Mouse (Mus musculus) frontal cortex, postnatal 25 days (tissue): Measurements from ENCODE around the gene St8sia2.
"Not testable (repeated sequence)": the region's sequence is repeated elsewhere in the genome, so short reads cannot be mapped to it uniquely, and the experiment has no call there.

ENCODE experiments used
- DNase-seq, 2 experiments: peaks; one replicate each; pipeline ENCODE4 v3.0.0; 2022; ENCODE audit warnings: low spot score in 2 of 2

Gene St8sia2

GRCm38 (mm10) chr7:73972157-73972556, 41.3 kb downstream of the St8sia2 start:
- DNase-seq = not testable (repeated sequence)

DNA sequence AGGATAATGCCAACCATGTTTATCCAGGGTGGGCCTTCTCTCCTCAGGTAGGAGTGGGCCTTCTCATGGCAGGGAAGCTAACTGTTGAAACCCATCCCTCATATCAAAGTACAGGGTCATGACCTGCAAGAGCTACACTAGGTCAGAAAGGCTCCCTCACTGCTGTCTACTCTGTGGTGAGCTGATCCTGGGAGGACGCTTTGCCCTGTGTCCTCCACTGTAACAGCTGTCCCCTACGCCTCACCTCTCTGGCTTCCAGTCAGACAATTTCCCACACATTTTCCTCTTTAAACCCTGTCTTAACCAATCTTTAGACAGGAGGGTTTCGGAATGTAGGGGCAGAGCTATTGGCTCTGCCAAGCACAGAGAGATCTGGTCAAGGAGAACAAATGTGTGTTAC, 48.3 kb downstream of the St8sia2 start:
- DNase-seq = no peak

DNA sequence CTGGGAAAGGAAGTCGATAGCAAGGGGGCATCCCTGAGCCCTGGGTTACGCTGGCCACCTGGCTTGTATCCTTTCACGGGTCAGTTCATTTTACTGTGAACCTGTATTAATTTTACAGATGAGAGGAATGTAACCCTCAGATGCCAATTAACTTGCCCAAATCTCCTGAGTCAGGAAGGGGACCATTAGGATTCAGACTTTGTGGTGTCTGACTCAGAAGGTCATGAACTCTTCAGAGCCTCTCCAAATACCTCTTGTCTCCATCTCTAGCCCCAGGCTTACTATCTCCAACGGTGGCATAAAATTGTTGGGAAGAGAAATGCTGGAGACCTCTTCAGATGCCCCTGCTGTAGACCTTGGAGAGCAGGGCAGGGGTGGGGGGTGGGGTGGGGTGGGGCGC, 51.1 kb downstream of the St8sia2 start:
- DNase-seq = no peak

- DNase-seq = no peak
These were observed 59.0 kb downstream of the St8sia2 start for GRCm38 (mm10) chr7:73954441-73954840.

DNA sequence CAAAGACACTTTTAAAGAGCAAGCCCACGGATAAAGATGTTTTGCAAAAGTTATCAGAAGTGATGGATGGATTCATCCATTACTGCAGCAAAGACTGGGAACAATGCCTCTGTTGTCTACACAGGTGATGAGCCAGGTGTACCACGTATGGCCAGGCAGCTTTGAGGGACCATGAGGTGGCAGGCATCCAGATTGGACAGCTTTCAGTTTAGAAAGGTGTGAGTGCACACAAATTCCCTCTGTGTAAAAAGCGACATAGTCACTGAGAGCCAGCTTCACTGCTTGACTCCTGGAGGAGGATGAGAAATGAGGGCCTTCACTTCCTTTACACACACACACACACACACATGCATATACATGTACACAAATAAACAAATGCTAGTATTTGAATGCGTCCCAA, 60.4 kb downstream of the St8sia2 start:
- no peak for DNase-seq

GRCm38 (mm10) chr7:73941640-73942039, 71.8 kb downstream of the St8sia2 start:
- DNase-seq = no peak

GRCm38 (mm10) chr7:73939236-73939635, 74.3 kb downstream of the St8sia2 start:
- DNase-seq = no peak

GRCm38 (mm10) chr7:73938046-73938810, 75.3 kb downstream of the St8sia2 start:
- no peak for DNase-seq

DNA sequence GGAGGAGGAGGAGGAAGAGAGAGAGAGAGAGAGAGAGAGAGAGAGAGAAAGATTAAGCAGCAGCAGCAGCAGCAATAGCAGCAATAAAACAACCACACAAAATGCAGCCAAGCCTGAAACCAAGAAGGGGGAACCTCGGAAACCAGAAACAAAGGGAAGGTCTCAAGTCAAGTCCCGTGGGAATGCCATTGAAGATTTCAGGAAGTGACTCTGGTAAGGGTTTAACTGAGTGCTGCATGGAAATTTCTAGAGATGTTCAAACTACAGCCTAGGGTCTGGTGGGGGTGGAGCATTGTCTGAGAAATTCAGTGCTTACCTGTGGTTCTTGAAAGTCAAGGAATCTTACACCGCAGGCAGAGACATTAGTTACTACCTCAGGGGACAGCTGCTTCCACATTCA, 77.4 kb downstream of the St8sia2 start:
- no peak for DNase-seq

DNA sequence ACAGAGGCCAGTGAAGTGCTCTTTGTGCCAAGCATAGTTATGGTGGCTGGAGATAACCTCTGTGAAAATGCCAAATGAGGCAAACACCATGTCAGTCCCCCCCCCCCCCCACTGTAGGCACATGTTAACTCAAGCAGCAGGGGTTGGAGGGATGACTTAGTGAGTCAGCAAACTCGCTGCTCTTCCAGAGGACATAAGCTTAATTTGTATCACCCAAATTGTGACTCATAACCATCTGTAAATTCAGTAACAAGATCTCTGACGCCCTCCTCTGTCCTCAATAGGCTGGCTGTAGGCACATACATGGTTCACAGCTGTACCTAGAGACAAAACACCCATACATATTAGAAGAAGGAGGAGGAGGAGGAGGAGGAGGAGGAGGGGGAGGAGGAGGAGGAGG, 77.8 kb downstream of the St8sia2 start:
- DNase-seq = no peak

- no peak for DNase-seq
These were observed 80.5 kb downstream of the St8sia2 start for GRCm38 (mm10) chr7:73933036-73933435.

DNA sequence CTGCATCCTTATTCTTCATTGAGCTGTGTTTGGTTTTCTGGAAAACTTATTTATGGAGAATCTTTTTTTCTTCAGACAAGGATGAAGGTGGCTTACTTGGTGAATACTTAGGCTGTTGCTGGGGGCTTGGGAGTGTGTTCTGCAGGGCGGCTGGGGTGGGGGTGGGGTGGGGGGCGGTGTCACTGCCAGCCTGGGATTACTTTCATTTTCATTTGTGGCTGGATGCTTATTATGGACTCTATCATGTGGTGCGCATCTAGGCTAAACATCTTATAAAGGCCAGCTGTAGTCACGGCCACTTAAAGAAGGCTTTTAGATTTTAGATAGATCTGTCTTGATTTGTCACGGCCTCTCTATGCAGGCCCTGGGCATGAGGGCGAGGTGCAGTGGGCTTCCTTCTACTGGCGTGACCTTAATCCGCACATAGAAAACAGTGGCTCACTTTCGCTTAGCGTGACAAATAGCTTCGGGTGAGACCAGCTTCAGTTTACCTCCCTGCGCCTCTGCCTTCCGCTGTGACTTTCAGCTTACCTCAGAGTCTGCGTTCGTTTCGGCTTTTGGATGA, 92.5 kb downstream of the St8sia2 start:
- no peak for DNase-seq

DNA sequence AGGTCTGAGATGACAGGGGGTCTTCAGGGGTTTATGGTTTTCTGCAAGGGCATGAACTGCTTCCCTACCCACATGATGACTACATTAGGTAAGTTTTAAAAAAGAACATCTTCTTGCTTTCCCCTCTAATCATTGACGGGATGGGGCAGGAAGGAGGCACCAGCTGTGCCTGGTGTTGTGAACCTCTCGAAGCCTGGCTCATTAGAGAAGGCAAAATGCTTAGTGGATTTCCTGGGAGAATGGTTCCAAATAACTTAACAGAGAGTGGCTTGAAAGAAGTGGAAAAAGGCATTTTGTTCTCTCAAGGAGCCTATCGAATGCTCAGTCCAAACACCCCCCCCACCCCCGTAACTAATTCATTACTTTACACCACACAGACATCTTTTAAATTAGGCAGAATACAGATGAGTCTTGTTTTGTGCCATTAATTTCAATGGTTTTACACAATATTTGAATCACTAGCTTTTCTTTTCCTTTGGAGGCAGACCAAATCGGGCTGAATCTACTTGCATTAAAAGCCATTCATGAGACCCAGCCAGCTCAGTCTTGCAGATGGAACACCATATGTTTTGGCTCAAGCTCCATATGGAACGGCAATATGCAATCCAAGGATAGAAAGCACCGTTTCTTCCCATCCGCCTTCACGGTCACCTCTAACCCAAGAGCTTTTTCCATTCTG, 95.7 kb downstream of the St8sia2 start:
- peak; percentile 50 to 73 for DNase-seq

GRCm38 (mm10) chr7:73911899-73912298, 101.6 kb downstream of the St8sia2 start:
- DNase-seq = no peak

DNA sequence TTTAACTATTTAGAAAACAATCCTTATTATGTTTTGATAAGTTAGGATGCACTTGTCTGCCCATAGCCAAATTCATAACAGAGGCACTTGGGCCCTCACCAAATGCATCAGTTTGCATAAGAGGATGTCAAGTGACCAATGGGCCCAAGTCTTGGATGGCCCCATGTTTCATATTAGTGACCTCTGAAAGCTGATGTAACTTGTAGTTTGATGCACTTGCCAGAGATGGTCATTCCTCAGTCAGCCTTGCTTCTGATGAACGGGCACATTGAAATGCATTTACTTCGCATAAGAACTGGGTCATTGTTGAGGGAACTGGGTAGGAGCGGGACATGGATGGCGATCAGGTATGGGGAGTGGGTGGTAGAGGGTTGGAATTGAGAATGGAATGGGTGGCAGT, 102.6 kb downstream of the St8sia2 start:
- no peak for DNase-seq

- DNase-seq = no peak
These were observed 103.9 kb downstream of the St8sia2 start for GRCm38 (mm10) chr7:73909432-73910205.

- no peak for DNase-seq
These were observed 119.0 kb downstream of the St8sia2 start for GRCm38 (mm10) chr7:73894506-73894905.

GRCm38 (mm10) chr7:73891830-73892229, 121.7 kb downstream of the St8sia2 start:
- DNase-seq = no peak

DNA sequence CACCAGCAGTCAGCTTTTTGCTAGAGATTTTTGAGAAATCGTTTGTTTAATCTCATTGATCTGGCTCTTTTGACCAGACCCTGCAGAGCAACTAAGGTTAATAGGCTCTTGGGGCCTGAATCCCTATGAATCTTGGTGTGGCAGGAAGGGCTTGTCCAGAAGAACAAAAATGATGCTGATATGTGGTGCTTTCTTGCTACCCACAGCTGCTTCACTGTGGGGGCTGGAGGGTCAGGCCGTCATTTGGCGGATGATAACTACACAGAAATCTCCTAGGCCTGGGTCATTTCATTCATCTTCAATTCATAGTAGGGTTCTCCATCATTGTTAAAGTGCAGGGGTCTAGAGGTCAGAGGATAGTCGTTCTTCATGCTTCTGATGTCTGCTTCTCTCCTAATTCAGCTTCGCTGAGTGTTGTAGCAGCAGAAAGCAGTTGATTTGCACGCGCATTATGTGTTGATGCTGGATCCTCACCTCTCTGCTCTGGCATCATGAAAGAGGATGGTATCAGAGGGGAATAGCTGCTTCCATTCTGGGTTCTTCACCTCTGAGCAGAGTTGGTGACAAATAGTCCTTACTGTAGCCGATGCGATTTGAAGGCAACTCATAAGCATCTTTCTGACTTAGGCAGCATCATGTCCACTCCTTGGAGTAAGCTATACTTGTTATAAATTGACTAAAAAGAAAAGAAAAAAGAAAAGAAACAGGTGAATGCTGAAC, 122.4 kb downstream of the St8sia2 start:
- no peak for DNase-seq

DNA sequence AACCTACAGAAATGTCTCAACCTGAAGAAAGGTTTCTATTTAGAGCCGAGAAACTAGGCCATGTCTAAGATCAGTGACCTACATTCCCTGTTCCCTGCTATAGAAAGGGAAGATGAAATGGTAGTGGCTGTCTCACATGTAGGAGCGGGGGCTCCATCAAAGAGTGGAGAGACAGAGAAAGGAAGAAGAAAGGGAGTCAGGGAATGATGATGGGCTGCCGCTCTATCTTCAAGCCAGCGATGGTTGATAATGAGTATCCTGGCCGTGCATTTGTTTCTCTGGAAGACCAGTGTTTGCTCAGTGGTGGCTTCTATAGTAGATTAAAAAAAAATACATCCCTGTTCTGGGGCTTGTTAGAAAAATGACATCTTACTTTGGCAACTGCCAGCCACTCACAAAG, 123.0 kb downstream of the St8sia2 start:
- DNase-seq = no peak
